Mouse (Mus musculus) left cerebral cortex, adult 2 months (tissue): ENCODE measurements at regions not wholly inside any gene's neighbourhood (a gene's known extent, or its start where the extent isn't known, plus 50 kb on each side); places are given as distances from the start of the nearest gene placed in this dataset.

Source experiments
- DNase-seq, 2 experiments: peaks; one replicate each; pipeline ENCODE4 v3.0.0; 2021 to 2022; ENCODE audit warnings: low spot score in 2 of 2, mixed read lengths in 1 of 2; ENCODE audit errors: extremely low spot score in 1 of 2
- H3K27ac ChIP-seq: fragments of 200-600 bp; 2 replicates; pipeline ENCODE4 v1.8.1; 2022
- H3K4me3 ChIP-seq: fragments of 200-600 bp; 2 replicates; pipeline ENCODE4 v1.8.1; 2022
- CTCF ChIP-seq: fragments of 200-600 bp; IDR thresholded peaks from 2 replicates; pipeline ENCODE4 v1.8.1; 2022; ENCODE audit warnings: antibody characterized with exemption, mild to moderate bottlenecking, moderate library complexity
- intact Hi-C: fragments of 180-260 bp; cut with DNase I; formaldehyde crosslinking; loops from one replicate; pipeline ENCODE4 v1.15.1; 2025

DNA sequence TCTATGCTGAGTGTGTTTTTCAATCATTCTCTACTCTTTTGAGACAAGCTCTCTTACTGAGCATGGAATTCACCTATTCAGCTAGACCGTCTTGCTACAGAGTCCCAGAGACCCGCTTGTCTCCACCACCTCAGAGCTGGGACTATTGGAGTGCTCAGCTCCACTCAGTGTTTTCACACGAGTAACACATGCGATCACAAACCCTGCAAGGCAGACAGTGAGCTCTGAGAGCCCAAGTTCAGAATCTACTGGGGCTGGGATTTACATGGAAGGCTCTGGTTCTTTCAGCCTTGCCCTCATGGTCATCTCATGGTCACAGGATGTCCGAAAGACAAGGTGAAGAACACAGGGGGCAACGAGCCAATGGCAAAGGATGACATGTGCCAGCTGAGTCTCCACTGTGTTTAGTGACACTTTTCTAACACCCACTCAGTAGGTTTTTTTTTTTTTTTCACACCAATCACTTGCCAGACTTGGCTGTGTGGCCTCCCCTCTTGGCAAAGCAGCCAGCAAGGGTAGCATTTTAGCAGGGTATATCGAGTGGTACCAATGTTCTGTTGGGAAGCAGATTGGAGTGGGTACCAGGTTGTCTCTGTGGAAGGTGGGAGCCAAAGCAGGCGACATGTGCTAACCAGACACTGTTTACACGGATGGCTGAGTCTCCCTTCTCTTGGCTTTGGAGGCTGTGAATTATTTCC, 51.2 kb upstream of the Gtsf1l start:
- no peak for DNase-seq

GRCm38 (mm10) chr2:163142762-163143388, 55.2 kb upstream of the Gtsf1l start:
- no peak for TF ChIP-seq CTCF
- intact Hi-C loops = no loop called here
- no peak for DNase-seq
- no peak overlapping the region for H3K27ac ChIP-seq
- H3K4me3 ChIP-seq = no peak overlapping the region

More for the DNA sequence above, 51.2 kb upstream of the Gtsf1l start:
- no peak for TF ChIP-seq CTCF
- no peak overlapping the region for H3K27ac ChIP-seq
- intact Hi-C loops = no loop called here
- no peak overlapping the region for H3K4me3 ChIP-seq

DNA sequence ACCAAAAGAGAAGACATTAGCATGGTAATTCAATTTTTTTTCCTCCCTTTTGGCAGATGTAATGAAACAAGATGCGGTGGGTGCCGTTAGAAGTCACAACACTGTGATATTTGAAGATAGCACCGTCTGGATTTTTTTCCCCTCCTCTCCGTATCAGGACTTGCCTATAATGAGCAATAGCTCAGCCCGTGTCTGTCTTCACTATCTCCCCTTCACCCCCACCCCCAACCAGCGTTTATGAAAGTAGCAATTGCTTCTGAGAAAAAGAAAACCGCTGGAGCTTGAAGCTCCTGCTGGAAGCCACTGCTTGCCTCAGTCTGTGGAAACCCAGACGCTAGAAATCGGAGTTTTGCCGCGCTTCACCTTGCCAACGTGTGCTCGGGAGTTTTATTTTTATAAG, 55.8 kb upstream of the Gtsf1l start:
- intact Hi-C loops = no loop called here
- DNase-seq = no peak
- no peak overlapping the region for H3K4me3 ChIP-seq
- no peak overlapping the region for H3K27ac ChIP-seq
- TF ChIP-seq CTCF = no peak

DNA sequence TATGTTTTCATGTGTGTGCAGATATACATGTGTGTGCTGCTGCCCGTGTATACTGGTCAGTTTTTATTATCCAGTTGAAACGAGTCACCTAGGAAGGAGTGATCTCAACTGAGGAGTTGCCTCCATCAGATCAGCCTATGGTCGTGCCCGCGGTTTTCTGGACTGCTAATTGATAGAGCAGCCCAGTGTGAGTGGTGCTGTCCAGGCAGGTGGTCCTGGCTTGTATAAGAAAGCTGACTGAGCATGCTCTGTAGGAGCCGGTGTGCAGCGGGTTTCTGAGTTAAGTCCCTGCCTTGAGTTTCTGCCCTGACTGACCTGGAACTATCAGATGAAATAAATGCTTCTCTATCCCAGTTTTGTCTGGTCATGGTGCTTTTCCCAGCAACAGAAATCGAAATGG, 56.9 kb upstream of the Tox2 start:
- TF ChIP-seq CTCF = no peak
- H3K4me3 ChIP-seq = no peak overlapping the region
- DNase-seq = no peak

GRCm38 (mm10) chr2:163146481-163146880, 56.4 kb upstream of the Tox2 start:
- DNase-seq = no peak
- Histone ChIP-seq H3K27ac (no peak overlapping the region), H3K4me3 (no peak overlapping the region)
- TF ChIP-seq CTCF = peak; percentile 4
- intact Hi-C loops = no loop called here

More for the DNA sequence above, 56.9 kb upstream of the Tox2 start:
- no peak overlapping the region for H3K27ac ChIP-seq
- intact Hi-C loops = no loop called here

DNA sequence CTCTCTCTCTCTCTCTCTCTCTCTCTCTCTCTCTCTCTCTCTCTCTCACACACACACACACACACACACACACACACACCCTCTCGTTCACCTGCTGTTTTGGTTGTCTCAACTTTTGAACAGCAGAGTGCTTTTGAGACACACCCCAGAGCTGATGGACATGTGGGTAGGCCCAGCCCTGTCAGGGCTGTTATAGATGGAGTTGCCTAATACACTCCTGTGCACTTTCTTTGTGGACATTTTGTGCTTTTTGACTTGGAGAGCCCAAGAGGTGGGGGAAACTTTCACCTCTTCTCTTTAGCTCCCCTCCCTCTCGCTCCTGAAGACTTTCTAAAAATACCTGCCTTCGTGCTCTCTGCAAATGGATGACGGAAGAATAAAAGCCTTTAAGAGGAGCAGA, 55.5 kb upstream of the Tox2 start:
- no peak overlapping the region for H3K4me3 ChIP-seq
- no peak for DNase-seq
- intact Hi-C loops = no loop called here
- no peak for TF ChIP-seq CTCF
- no peak overlapping the region for H3K27ac ChIP-seq

DNA sequence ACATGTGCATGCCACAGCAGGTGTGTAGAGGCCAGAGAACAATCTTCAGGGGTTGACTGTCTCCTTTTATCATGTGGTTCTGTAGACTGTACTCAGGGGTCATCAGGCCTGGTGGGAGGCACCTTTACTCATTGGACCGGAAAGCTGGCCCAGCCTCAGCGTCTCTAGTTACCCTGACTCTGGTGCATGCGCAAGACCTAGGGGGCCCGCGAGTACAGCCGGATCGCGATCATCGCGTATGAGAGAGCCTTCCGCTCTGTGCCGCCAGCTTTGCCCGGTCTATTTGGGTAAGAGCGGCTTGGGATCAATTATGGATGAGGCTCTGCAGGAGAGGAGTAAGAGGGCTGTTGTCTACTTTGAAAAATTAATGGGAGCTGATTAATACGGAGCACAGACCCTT, 51.9 kb upstream of the Tox2 start:
- no peak for DNase-seq

GRCm38 (mm10) chr2:163152340-163153033, 50.4 kb upstream of the Tox2 start:
- no peak overlapping the region for H3K4me3 ChIP-seq
- peak; percentile 80 to 82 for DNase-seq
- intact Hi-C loops = no loop called here
- H3K27ac ChIP-seq = peak overlapping the region; percentile 53
- TF ChIP-seq CTCF = no peak

More for the DNA sequence above, 51.9 kb upstream of the Tox2 start:
- Histone ChIP-seq H3K4me3 (no peak overlapping the region), H3K27ac (no peak overlapping the region)
- no peak for TF ChIP-seq CTCF
- intact Hi-C loops = no loop called here
